Mouse (Mus musculus) ES-E14 (cell line): Measurements from ENCODE around the gene Slc5a10.

Source experiments
- CHD2 ChIP-seq: IDR thresholded peaks from 2 replicates; pipeline ENCODE4 v1.6.1; 2014; ENCODE audit warnings: mild to moderate bottlenecking, low read depth, low read length, inconsistent platforms
- MAFK ChIP-seq: IDR thresholded peaks from 2 replicates; pipeline ENCODE4 v1.6.1; 2014; ENCODE audit warnings: mild to moderate bottlenecking, low read depth, low read length, inconsistent platforms; ENCODE audit not compliant: insufficient read depth
- ZC3H11A ChIP-seq: IDR thresholded peaks from 2 replicates; pipeline ENCODE4 v1.6.1; 2012; ENCODE audit warnings: low read depth, mild to moderate bottlenecking, inconsistent platforms, low read length, borderline replicate concordance
- ZNF384 ChIP-seq: IDR thresholded peaks from 2 replicates; pipeline ENCODE4 v1.6.1; 2012; ENCODE audit warnings: low read depth, low read length, inconsistent platforms

DNA sequence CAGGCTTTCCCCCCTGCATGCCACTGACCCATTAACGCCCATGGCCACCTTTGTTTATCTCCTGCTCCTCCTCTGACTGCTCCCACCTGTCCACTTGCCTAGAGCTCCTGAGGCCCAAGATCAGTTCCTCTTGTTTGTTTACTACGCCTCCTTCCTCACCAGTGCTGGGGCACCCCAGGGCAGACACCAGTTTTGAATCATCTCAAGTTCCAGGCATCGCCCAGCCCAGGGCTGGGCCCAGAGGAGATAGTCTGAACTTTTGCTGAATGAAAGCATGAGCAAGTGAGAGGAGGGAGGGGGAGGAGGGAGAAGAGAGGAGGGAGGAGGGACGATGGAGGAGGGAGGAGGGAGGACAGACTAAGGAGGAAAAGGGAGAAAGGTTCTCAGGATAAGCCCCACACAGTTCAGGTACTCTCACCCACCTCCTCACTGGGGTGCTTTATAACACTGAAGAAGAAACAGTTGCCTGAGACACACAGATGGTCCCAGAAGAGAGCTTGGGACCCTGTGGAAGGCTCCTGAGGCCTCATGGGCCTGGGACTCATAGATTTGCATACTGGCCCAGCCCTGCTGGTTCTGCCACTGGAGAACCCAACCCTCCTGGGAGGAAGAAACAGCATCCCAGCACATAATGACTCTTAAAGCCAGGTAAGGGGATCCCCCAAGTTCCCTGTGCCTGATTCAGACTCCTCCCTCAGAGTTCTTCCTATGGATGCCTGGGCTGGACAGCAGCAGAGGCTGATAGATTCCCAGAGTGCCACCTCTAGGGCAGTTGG, 41.3 kb downstream of the Slc5a10 start:
- TF ChIP-seq CHD2 (no peak), ZNF384 (no peak), MAFK (no peak), ZC3H11A (no peak)
